Mouse (Mus musculus): ENCODE results near the gene Acss1. TPM values are rescaled to one million over a fixed set of nuclear protein-coding genes. Genes with fewer than 3 reads are reported as not detected.

Acss1 gene
- total RNA-seq, 2 experiments from 2014 or later: 30.4 to 78.4 TPM

GRCm38 (mm10) chr2:150667065-150667819 lies 1.1 kb downstream of the Acss1 start:
- no peak for DNase-seq (ENCODE audit: low spot score in 2 of 2)

GRCm38 (mm10) chr2:150666723-150667064 lies 1.6 kb downstream of the Acss1 start:
- no peak for DNase-seq (ENCODE audit: low spot score in 2 of 2)

- DNase-seq (ENCODE audit: low spot score in 2 of 2): no peak
Observed at GRCm38 (mm10) chr2:150665534-150666451, 2.5 kb downstream of the Acss1 start.

GRCm38 (mm10) chr2:150665006-150665405 lies 3.3 kb downstream of the Acss1 start:
- DNase-seq (ENCODE audit: low spot score in 2 of 2): no peak

- no peak for DNase-seq (ENCODE audit: low spot score in 2 of 2)
Observed at GRCm38 (mm10) chr2:150664152-150664920, 4.0 kb downstream of the Acss1 start.

DNA sequence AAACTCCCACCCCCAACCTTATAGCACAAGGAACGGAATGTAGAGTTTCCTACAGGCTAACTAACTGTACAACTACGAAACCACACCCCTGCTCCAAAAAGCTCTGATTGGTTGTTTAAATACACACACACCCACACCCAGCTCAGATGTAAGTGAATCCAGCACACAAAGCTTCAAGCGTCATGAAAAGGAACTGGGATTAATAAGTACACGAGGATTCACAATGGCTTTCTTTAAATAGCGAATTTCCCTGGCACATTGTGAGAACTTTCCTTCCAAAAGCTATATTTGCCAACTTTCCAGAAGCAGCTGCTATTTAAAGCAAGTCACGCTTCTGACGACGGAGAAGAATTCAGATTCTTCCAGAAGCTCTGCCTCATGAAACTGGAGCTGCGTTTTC lies 5.0 kb downstream of the Acss1 start:
- DNase-seq (ENCODE audit: low spot score in 2 of 2): no peak

- DNase-seq (ENCODE audit: low spot score in 2 of 2): no peak
Observed at GRCm38 (mm10) chr2:150662007-150662406, 6.3 kb downstream of the Acss1 start.

- no peak for DNase-seq (ENCODE audit: low spot score in 2 of 2)
Observed at GRCm38 (mm10) chr2:150660668-150661451, 7.4 kb downstream of the Acss1 start.

DNA sequence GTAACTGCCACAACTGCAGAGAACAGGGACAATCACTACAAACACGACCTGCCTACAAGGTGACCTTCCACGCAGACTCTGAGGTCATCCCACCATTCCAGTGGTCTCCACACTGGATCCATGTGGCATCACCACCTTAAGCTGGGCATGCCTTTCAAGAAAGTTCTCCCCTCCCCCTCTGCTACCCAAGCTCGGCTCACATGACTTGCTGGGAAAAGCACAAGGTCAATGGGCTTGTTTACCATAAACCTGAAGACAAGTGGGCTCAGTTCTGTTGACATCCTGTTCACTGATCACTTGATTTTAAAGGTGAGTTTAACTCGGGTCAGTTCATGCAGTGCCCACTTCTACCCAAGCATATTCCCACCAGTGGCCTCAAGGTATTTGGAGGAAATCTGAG lies 8.3 kb downstream of the Acss1 start:
- no peak for DNase-seq (ENCODE audit: low spot score in 2 of 2)

DNA sequence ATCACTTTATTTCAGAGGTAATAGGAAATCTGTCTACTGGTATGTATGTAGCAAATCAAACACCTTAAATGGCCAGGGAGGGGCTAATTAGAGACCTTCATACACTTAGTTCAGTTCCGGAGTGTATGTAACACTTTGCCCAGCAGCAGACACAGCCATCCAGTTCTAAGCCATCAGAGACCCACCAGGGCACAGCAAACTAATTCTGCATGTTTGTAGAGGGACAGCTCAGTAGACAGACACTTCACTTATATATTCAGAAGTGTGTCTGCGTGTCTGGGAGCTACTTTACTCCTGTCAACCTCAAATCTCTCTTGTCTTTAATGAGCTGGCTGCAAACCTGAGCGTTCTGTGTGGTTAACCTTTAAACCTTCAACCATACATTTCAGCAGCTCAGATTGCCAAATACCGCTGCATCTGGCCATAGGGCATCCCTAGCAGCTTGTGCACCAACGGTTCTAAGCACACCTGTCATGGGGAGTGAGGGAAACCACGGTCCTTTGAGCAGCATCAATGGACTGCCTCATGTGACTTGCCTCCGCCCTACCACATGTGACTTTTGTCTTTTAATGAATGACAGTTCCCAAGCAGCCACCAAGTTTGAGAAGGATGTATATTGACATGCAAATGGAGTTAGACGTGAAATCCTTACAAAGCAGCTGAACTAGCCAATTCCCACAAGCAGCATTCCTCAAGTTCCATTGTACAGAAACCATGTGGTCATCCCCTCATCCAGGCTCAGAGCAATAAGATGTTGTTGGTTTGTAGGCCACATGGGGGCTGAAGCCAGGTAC lies 11.1 kb downstream of the Acss1 start:
- no peak for DNase-seq (ENCODE audit: low spot score in 2 of 2)

DNA sequence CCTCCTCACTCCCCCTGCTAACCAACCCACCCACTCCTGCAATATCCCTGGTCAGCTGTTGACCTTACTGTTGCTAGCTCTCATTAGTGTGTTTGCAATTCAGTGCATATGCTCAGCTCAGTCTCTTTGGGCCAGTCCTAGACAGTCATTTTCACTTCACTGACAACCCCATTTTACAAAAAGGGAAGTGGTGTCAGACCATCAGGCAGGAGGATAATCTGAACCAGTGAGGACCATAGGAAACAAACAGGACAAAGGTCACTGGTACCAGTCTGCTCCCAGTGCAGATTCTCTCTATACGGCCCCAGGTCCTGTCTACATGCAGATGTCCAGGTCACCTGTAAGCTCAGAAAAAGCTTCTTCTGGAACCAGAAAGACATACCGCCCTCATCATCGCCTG lies 12.2 kb downstream of the Acss1 start:
- no peak for DNase-seq (ENCODE audit: low spot score in 2 of 2)

- DNase-seq (ENCODE audit: low spot score in 2 of 2): no peak
Observed at GRCm38 (mm10) chr2:150655290-150655689, 13.0 kb downstream of the Acss1 start.

DNA sequence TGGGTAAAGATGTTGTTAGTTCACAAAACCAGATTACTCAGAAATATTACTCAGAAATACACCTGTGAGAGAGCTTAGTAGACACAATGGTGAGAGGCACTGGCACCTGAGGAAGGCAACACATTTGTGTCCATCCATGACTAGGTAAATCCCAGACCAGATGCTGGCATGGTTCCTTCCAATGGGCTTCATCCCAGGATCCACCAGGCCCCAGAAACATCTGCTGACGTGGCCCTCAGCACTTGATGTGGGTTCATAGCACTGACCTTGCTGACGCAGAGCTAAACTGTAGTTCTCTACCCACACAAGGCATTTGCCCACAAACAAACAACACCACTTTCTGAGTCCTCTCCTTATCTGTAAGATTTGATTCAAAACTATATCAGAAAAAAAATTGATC lies 13.5 kb downstream of the Acss1 start:
- DNase-seq (ENCODE audit: low spot score in 2 of 2): no peak

DNA sequence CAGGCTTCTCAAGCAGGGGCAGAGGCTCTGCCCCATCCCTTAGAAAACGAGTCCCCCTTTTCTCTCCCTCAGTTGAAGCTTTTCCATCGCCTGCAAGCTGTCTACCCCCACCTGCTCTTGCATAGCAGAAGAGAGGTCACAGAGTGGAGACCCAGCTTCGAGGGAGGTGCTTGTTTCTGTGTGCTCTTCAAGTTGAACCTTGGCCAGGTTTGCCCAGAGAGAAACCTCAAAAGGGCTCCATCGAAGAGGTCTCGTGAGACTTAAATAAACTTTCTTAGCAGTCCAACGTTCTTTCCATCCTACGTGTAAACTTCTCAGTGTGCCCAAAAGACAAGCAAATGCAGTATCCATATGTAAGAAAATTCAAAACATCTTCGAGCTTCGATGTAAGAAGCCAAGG lies 16.9 kb downstream of the Acss1 start:
- no peak for DNase-seq (ENCODE audit: low spot score in 2 of 2)

- DNase-seq (ENCODE audit: low spot score in 2 of 2): no peak
Observed at GRCm38 (mm10) chr2:150650511-150651074, 17.7 kb downstream of the Acss1 start.

DNA sequence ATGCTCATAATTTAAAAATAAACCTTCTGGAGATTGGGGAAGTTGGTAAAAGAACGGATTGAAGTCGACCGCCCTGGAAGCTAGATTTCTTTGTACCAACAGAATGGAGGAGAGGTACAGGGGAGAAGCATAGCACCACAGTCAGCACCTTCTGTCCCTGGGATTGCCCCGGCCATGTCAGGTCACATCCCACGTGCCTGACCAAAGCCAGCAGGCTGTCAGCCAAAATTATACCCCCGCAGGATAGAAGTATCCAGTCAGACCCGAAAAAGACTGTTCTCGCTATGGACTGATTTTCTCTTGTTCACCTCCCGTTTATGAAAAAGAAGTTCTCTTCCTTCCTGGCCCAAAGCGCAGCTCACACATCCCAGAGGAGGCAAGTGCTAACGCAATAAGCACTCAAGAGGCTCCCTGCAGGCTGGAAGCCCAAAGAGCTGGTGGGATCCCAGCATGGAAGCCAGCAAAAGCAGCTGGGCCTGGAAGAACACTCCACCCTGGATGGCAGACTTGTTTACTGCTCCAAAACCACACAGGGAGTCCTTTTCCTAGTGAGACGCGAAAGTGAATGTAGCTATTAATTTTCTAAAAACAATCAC lies 19.9 kb downstream of the Acss1 start:
- DNase-seq (ENCODE audit: low spot score in 2 of 2): no peak

DNA sequence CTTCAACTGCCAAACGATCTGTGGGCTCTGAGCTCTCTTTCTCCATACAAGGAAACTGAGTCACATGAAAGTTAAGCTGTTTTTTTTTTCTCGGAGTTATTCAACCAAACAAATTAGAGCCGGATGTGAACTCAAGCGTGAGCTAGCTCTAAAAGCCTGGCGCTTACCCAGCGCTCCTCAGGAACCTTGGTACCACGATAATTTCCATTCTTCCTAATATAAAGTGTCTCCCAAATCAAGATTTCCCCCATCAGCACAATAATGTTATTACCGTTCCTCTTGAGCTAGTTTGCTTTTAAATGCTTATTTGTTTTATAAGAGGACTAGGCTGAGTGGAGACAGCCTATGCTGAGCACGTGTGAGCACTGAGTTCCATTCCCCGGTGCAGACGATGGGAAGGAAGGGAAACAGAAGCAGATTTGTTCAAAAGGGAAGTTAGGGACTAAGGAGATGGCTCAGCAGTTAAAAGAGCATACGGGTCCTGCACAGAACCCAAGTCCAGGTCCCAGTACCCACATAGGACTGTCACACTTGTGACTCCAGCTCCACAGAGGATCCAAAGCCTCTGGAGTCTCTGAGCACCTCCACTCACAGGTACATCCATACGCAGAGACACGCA lies 20.5 kb downstream of the Acss1 start:
- no peak for DNase-seq (ENCODE audit: low spot score in 2 of 2)

- no peak for DNase-seq (ENCODE audit: low spot score in 2 of 2)
Observed at GRCm38 (mm10) chr2:150646411-150647121, 21.7 kb downstream of the Acss1 start.

Measured in adrenal gland, adult 18-20 months (tissue).